Mouse (Mus musculus) hindbrain, postnatal 0 days (tissue): ENCODE results near the gene Chsy1. TPM values are rescaled to one million over a fixed set of nuclear protein-coding genes. Genes with fewer than 3 reads are reported as not detected.

ENCODE experiments used
- ATAC-seq: fragments of 200-750 bp; cut with Nextera tagmentation; 2 replicates; pipeline ENCODE4 v1.8.0; 2017; ENCODE audit warnings: mild to moderate bottlenecking, moderate TSS enrichment, moderate library complexity
- DNase-seq: peaks from one replicate; pipeline ENCODE4 v3.0.0-alpha.2; 2015; ENCODE audit warnings: low spot score
- H3K27ac ChIP-seq: fragments of 300-500 bp; sonication (generic); 2 replicates; pipeline ENCODE4 v1.5.1; 2014; ENCODE audit warnings: mild to moderate bottlenecking
- H3K27me3 ChIP-seq: fragments of 300-500 bp; sonication (generic); 2 replicates; pipeline ENCODE4 v1.6.1; 2014; ENCODE audit warnings: low read length, mixed read lengths; ENCODE audit not compliant: insufficient read depth
- H3K36me3 ChIP-seq: fragments of 300-500 bp; sonication (generic); 2 replicates; pipeline ENCODE4 v1.6.1; 2014; ENCODE audit warnings: low read length, mixed read lengths; ENCODE audit not compliant: insufficient read depth
- H3K4me1 ChIP-seq: fragments of 300-500 bp; sonication (generic); 2 replicates; pipeline ENCODE4 v1.6.1; 2014; ENCODE audit warnings: antibody characterized with exemption, low read length, mixed read lengths; ENCODE audit not compliant: insufficient read depth
- H3K4me2 ChIP-seq: fragments of 300-500 bp; sonication (generic); 2 replicates; pipeline ENCODE4 v1.6.1; 2014; ENCODE audit warnings: low read depth, mild to moderate bottlenecking, low read length, moderate library complexity, mixed read lengths
- H3K4me3 ChIP-seq: fragments of 300-500 bp; sonication (generic); 2 replicates; pipeline ENCODE4 v1.5.1; 2014; ENCODE audit warnings: low read length
- H3K9ac ChIP-seq: fragments of 300-500 bp; sonication (generic); replicated peaks from 2 replicates; pipeline ENCODE4 v1.6.1; 2014; ENCODE audit warnings: mild to moderate bottlenecking, low read length, moderate library complexity, mixed read lengths
- H3K9me3 ChIP-seq: fragments of 300-500 bp; sonication (generic); 2 replicates; pipeline ENCODE4 v1.6.1; 2016; ENCODE audit warnings: low read length, mixed read lengths
- CTCF ChIP-seq: IDR thresholded peaks from 2 replicates; pipeline ENCODE4 v1.5.1; 2016; ENCODE audit warnings: antibody characterized with exemption, control low read depth, low read depth
- WGBS: fragments of 180-500 bp; shearing (Covaris S2); extraction: QIAGEN DNeasy Blood & Tissue Kit; methylation state at CpG from one replicate; pipeline ENCODE4 v1.1.7; 2014; 5-methylcytosine and 5-hydroxymethylcytosine counted together
- polyA plus RNA-seq: library from polyadenylated mRNA; unstranded; fragments of >200 nt; fragmentation: Nextera tagmentation; extraction: Ambion mirVana; gene quantifications from 2 replicates; pipeline ENCODE4 v1.2.1, GENCODE M21; 2015
- total RNA-seq: library from RNA; depleted of rRNA; stranded (reverse); fragments of >200 nt; gene quantifications from 2 replicates; pipeline ENCODE4 v1.2.3, GENCODE M21; 2014

Chsy1 gene
- total and polyA plus RNA-seq, 2 experiments from 2014 or later = 7.9 to 32.9 TPM

DNA sequence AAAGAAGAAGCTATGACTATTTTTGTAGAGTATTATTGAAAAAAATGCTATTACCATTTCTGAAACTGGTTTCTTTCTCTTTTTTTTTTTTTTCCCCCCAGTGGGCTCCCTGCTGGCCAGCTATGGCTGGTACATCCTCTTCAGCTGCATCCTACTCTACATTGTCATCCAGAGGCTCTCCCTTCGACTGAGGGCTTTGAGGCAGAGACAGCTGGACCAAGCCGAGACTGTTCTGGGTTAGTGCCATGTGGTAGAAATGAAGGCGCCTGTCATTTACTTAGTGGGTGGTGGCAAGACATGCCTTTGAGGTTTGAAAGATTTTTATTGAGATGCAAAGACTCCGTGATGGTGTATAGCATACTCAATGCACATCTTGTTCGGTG is 29.1 kb upstream of the Chsy1 start:
- ATAC-seq = no peak
- Histone ChIP-seq H3K9ac (peak overlapping the region; percentile 58), H3K36me3 (peaks cover 31% of the 10 kb centered on the region; the same call in 1 of the 2 replicates), H3K4me2 (peak overlapping the region; percentile 89), H3K27ac (peak overlapping the region; percentile 88), H3K4me1 (no peaks in the 10 kb centered on the region; the same call in 1 of the 2 replicates), H3K27me3 (no peaks in the 10 kb centered on the region), H3K9me3 (no peaks in the 10 kb centered on the region), H3K4me3 (peak overlapping the region; percentile 59)
- WGBS = 30% methylated on average over 5 of the region's 5 CpGs
- DNase-seq = no peak
- peak; percentile 41 for TF ChIP-seq CTCF

DNA sequence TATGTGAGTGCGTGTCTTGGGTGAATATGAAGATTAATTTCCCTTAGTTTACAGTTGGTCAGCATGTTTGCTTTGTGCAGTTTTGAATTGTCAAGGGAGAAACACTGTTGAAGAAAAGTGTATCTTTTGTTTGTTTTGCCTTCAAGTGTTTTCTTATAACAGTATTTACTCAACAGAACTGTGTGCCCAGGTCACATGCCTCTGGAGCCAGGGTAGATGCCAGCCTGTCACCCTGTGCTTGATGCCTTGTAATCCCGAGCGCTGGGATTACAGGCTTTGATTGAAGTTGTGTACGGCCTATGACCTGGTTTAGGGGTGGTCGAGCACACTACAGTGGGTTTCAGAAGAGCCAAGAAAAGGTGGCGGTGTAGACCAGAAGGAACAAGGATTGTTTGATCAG is 25.6 kb upstream of the Chsy1 start:
- Histone ChIP-seq H3K27me3 (no peaks in the 10 kb centered on the region), H3K4me2 (no peak overlapping the region), H3K4me1 (no peaks in the 10 kb centered on the region; the same call in 1 of the 2 replicates), H3K4me3 (no peak overlapping the region), H3K36me3 (peaks cover 43% of the 10 kb centered on the region), H3K27ac (no peak overlapping the region), H3K9me3 (no peaks in the 10 kb centered on the region), H3K9ac (no peak overlapping the region)
- no peak for TF ChIP-seq CTCF
- WGBS = 87% methylated on average over 6 of the region's 6 CpGs
- DNase-seq (no peak), ATAC-seq (no peak)

DNA sequence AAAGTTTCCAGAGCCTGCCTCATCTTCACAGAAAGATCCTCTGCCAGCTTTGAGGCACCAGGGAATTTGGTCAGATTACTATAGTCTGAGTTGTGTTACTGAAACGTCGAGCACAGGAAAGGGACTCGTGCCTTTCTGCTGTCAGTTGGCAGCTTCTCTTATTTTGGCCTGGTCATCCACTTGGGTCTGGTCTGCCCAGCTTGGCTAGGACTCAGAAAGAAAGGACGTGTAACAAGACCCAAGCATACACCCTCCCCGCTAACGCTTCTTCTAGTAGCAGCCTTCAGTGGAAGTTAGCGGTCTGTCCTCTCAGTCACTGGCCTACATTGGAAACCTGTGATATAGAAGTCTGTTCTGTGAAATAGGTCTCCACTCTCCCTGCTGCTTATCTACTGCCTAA is 24.8 kb upstream of the Chsy1 start:
- ATAC-seq (no peak), DNase-seq (no peak)
- WGBS = 75% methylated on average over 7 of the region's 7 CpGs
- Histone ChIP-seq H3K9ac (no peak overlapping the region), H3K36me3 (peaks cover 49% of the 10 kb centered on the region), H3K27ac (no peak overlapping the region), H3K4me1 (no peaks in the 10 kb centered on the region; the same call in 1 of the 2 replicates), H3K27me3 (no peaks in the 10 kb centered on the region), H3K4me2 (no peak overlapping the region), H3K9me3 (no peaks in the 10 kb centered on the region), H3K4me3 (no peak overlapping the region)
- no peak for TF ChIP-seq CTCF

DNA sequence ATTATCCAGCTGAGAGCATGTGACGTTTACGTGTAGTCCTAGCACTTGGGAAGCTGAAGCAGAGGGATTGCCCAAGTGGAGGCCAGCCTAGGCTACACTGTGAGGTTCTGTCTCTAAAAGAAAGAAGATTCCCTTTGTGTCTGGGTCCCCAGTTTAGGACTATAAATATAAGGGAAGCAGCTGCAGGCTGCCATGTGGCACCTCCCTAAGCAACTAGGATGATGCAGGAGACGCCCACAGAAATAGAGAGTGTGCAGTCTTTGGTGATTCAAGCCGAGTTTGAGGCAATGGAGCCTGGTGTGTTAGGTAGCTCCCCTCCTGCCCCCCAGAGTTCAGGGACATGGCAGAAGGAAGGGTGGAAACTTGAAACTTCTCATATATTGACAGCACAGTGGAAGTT is 21.7 kb upstream of the Chsy1 start:
- Histone ChIP-seq H3K27ac (no peak overlapping the region), H3K4me1 (no peaks in the 10 kb centered on the region), H3K36me3 (peaks cover 60% of the 10 kb centered on the region), H3K9me3 (no peaks in the 10 kb centered on the region), H3K4me2 (no peak overlapping the region), H3K9ac (no peak overlapping the region), H3K27me3 (no peaks in the 10 kb centered on the region), H3K4me3 (no peak overlapping the region)
- TF ChIP-seq CTCF = no peak
- 90% methylated on average over 4 of the region's 4 CpGs for WGBS
- no peak for DNase-seq
- ATAC-seq = no peak

DNA sequence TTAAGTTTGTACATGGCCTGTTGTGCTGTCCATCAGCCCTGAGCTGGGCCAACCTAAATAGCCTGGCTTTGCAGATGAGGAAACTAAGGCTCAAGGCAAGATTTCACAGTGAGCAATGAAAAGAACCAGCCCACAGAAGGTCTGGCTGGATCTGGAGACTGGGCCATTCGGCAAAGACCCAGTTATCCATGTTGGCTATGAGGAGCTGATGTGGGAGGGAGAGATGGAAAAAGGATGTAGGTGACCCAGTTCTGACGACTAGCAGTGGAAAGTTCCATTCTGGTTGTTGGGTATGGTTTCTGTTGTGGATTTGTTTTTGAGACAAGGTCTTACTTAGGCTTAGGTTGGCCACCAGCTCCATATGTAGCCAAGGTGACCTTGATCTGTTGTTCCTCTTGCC is 21.2 kb upstream of the Chsy1 start:
- TF ChIP-seq CTCF = no peak
- DNase-seq = no peak
- Histone ChIP-seq H3K9me3 (no peaks in the 10 kb centered on the region), H3K4me1 (no peaks in the 10 kb centered on the region), H3K4me3 (no peak overlapping the region), H3K9ac (no peak overlapping the region), H3K36me3 (peaks cover 58% of the 10 kb centered on the region), H3K4me2 (no peak overlapping the region), H3K27me3 (no peaks in the 10 kb centered on the region), H3K27ac (no peak overlapping the region)
- no peak for ATAC-seq
- WGBS = 86% methylated on average over 2 of the region's 2 CpGs

DNA sequence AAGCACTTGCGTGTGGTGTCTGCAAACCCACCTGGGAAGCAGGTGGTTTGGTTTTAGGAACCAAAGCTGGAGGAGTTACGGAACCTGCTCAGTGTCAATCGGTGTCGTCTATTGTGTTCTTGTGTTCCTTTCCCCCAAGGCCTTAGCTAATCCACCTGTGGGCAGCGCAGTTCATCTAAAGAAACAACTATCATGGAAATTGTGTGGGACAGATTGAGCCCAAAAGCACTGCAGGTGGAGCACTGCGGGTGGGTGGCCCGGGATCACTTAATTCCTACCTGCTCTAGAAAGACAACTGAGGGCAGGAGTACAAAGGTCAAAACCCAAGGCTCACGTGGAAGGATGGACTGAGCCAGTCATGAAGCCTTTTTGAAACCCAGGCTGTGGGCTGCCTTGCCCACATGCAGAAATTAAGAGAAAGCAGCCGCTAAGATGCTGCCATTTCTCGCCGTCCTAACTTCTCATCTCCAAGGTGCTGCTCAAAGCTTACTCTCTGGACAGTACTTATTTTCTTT is 18.6 kb upstream of the Chsy1 start:
- peaks cover 40% of the 10 kb centered on the region for H3K36me3 ChIP-seq
- no peak for ATAC-seq
- WGBS = 84% methylated on average over 11 of the region's 11 CpGs

DNA sequence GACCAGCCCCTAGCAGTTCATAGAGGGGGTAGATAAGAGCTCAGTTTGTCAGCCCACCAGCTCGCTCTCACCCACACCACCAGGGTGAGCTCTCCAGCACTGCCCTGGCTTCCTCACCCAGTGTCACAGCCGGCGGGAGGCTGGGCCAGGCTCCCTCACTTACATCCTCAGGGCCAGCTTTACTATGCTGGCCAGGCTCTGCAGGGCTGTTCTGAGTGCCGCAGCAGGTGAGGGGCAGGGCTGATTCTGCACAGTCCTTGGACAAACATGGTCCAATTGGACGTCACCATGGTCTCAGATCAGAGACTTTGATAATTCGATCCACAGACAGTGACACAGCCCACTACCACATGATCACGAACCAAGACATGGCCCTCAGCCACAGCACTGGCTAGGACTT is 17.8 kb upstream of the Chsy1 start:
- ATAC-seq = 0 out of 2 replicates have a peak, but pooled peaks have one; percentile 22
- Histone ChIP-seq H3K4me2 (no peak overlapping the region), H3K4me1 (no peaks in the 10 kb centered on the region), H3K27ac (no peak overlapping the region), H3K9ac (no peak overlapping the region), H3K9me3 (no peaks in the 10 kb centered on the region), H3K27me3 (no peaks in the 10 kb centered on the region), H3K36me3 (peaks cover 38% of the 10 kb centered on the region), H3K4me3 (no peak overlapping the region)
- TF ChIP-seq CTCF = no peak
- no peak for DNase-seq
- WGBS = 86% methylated on average over 7 of the region's 7 CpGs

More for the DNA sequence above, 18.6 kb upstream of the Chsy1 start:
- TF ChIP-seq CTCF = no peak
- no peak for DNase-seq
- no peaks in the 10 kb centered on the region for H3K27me3 ChIP-seq
- H3K27ac ChIP-seq = no peak overlapping the region
- H3K9me3 ChIP-seq = no peaks in the 10 kb centered on the region
- H3K9ac ChIP-seq = no peak overlapping the region
- H3K4me1 ChIP-seq = no peaks in the 10 kb centered on the region
- no peak overlapping the region for H3K4me3 ChIP-seq
- H3K4me2 ChIP-seq = no peak overlapping the region
